Mouse (Mus musculus): ENCODE measurements around the gene Gm49355. TPM values are rescaled to one million over a fixed set of nuclear protein-coding genes. Genes with fewer than 3 reads are reported as not detected.

Gene Gm49355
- polyA plus RNA-seq, 1 experiment from 2014 or later, result 0.08 TPM

DNA sequence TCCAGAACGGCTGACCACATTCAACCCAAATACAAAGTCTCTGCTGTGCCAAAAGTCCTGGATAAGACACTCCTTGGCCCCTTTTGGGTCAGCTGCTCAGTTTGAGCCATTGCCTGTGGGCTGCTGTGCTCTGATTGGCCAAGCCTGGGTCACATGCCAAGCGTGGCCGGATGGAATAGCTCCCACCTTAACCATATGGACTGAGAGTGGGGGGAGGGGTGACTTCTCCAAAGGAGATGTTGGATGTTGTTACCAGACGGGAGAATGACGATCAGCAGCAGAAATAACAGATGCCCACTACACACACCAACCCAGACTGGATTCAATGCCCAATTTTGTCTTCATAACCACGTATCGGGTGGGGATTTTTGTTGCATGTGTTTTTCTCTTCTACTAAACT, 51.1 kb downstream of the Gm49355 start:
- Histone ChIP-seq H3K4me3 (no peak overlapping the region), H3K27me3 (peaks cover 66% of the 10 kb centered on the region), H3K4me2 (replicated peaks) (no peak overlapping the region), H3K27ac (no peak overlapping the region), H3K4me1 (no peaks in the 10 kb centered on the region), H3K9ac (no peak overlapping the region), H3K36me3 (no peaks in the 10 kb centered on the region), H3K9me3 (no peaks in the 10 kb centered on the region)
- ATAC-seq (ENCODE audit: insufficient number of reproducible peaks, insufficient read depth, low FRiP score, low TSS enrichment), result no peak
- WGBS, result 41% methylated on average over 7 of the region's 7 CpGs

DNA sequence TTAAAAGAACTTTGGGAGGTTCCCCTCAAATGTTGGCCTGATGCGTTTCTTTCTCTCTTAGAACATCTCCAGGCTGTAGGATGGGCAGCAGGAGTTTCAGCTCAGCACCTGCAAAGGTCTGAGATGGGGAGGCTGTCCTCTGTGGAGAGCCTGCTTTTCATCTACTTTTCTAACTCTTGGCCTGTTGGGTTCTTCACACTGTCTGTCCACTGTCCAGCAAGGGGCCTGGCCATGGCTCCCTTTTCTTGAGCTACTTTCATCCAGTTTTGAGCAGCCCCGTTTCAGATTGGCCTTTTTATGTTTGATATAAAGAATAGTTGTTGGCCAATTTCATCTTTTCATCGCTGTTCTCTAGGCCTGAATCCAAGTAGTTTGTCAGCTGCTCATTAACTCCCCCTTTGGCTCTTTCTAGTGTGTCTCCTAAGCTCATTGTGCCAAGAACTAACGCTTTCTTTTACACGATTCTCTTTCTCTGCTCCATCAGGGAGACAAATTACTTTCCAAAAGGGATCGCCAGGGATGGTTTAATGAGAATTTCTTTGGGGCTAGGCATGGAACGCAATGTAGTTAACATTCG, 53.7 kb downstream of the Gm49355 start:
- 0 out of 2 replicates have a peak, but pooled peaks cover 5% of the 10 kb centered on the region for H3K4me1 ChIP-seq

GRCm38 (mm10) chr14:12337998-12338809, 54.4 kb downstream of the Gm49355 start:
- no peak overlapping the region for H3K9ac ChIP-seq
- under 1% methylated on average over 16 of the region's 16 CpGs for WGBS
- H3K27ac ChIP-seq, result no peak overlapping the region
- no peak for ATAC-seq (ENCODE audit: insufficient number of reproducible peaks, insufficient read depth, low FRiP score, low TSS enrichment)
- no peaks in the 10 kb centered on the region for H3K9me3 ChIP-seq
- no peak overlapping the region for H3K4me3 ChIP-seq
- no peak overlapping the region for H3K4me2 ChIP-seq (replicated peaks)
- no peaks in the 10 kb centered on the region for H3K36me3 ChIP-seq
- H3K4me1 ChIP-seq, result 0 out of 2 replicates have a peak, but pooled peaks cover 5% of the 10 kb centered on the region
- H3K27me3 ChIP-seq, result peaks cover 94% of the 10 kb centered on the region

More for the DNA sequence above, 53.7 kb downstream of the Gm49355 start:
- ATAC-seq (ENCODE audit: insufficient number of reproducible peaks, insufficient read depth, low FRiP score, low TSS enrichment), result no peak
- 3% methylated on average over 8 of the region's 8 CpGs for WGBS
- H3K36me3 ChIP-seq, result no peaks in the 10 kb centered on the region
- no peaks in the 10 kb centered on the region for H3K9me3 ChIP-seq
- H3K27me3 ChIP-seq, result peaks cover 90% of the 10 kb centered on the region
- H3K9ac ChIP-seq, result no peak overlapping the region
- no peak overlapping the region for H3K4me3 ChIP-seq
- no peak overlapping the region for H3K27ac ChIP-seq
- H3K4me2 ChIP-seq (replicated peaks), result no peak overlapping the region

- Histone ChIP-seq H3K4me3 (no peak overlapping the region), H3K4me2 (replicated peaks) (no peak overlapping the region), H3K9ac (no peak overlapping the region), H3K4me1 (0 out of 2 replicates have a peak, but pooled peaks cover 5% of the 10 kb centered on the region), H3K27ac (no peak overlapping the region), H3K27me3 (peaks cover 94% of the 10 kb centered on the region), H3K9me3 (no peaks in the 10 kb centered on the region), H3K36me3 (no peaks in the 10 kb centered on the region)
- 1% methylated on average over 10 of the region's 10 CpGs for WGBS
- no peak for ATAC-seq (ENCODE audit: insufficient number of reproducible peaks, insufficient read depth, low FRiP score, low TSS enrichment)
Measured at GRCm38 (mm10) chr14:12338811-12339565, 55.2 kb downstream of the Gm49355 start.

DNA sequence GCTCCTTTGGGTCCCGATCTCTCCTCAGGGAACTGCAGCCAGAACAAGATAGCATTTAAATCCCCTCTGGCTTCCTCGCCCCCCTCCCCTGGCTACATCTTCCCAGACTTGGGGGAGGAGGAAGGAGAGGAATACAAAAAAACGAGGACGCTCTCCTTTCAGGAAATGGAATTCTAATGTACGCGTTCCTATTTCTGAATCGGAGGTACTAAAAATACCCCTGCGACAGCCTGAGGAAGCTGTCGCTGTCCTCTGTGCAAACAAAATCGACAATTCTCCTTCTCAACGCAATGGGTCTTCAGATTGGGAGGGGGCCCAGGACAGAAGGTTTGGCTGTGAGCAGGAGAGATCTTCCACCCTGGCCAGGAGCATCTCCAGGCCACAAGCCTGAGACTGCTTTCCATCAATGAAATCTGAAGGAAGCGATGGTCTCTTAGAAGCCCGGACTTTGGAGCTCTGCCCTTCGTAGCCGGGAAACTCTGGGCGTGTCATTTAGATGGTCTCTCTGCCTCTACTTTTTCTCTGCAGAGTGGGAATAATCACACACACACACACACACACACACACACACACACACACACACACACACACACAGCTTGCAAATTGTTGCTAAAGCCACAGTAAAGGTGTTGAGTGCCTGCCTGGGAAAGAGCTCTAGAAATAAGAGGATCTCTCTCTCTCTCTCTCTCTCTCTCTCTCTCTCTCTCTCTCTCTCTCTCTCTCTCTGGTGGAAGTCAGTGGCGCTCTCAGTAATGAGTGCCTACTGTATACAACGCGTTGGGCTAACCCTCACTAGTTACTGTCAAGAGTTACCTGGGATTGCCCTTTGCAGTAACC, 56.7 kb downstream of the Gm49355 start:
- H3K27ac ChIP-seq, result no peak overlapping the region
- H3K9ac ChIP-seq, result no peak overlapping the region
- no peaks in the 10 kb centered on the region for H3K36me3 ChIP-seq
- peaks cover 19% of the 10 kb centered on the region for H3K4me1 ChIP-seq
- no peak for ATAC-seq (ENCODE audit: insufficient number of reproducible peaks, insufficient read depth, low FRiP score, low TSS enrichment)
- H3K4me2 ChIP-seq (replicated peaks), result no peak overlapping the region
- no peak overlapping the region for H3K4me3 ChIP-seq
- no peaks in the 10 kb centered on the region for H3K9me3 ChIP-seq
- WGBS, result under 1% methylated on average over 19 of the region's 19 CpGs
- H3K27me3 ChIP-seq, result peaks cover 94% of the 10 kb centered on the region

- H3K4me1 ChIP-seq, result peaks cover 20% of the 10 kb centered on the region
- H3K27me3 ChIP-seq, result peaks cover 94% of the 10 kb centered on the region
- ATAC-seq (ENCODE audit: insufficient number of reproducible peaks, insufficient read depth, low FRiP score, low TSS enrichment), result no peak
- H3K9me3 ChIP-seq, result no peaks in the 10 kb centered on the region
- H3K9ac ChIP-seq, result no peak overlapping the region
- no peaks in the 10 kb centered on the region for H3K36me3 ChIP-seq
- WGBS, result under 1% methylated on average over 42 of the region's 42 CpGs
- H3K4me3 ChIP-seq, result no peak overlapping the region
- H3K27ac ChIP-seq, result no peak overlapping the region
- H3K4me2 ChIP-seq (replicated peaks), result peak overlapping the region; percentile 26; the same call in 1 of the 2 replicates
Measured at GRCm38 (mm10) chr14:12341075-12341788, 57.5 kb downstream of the Gm49355 start.

DNA sequence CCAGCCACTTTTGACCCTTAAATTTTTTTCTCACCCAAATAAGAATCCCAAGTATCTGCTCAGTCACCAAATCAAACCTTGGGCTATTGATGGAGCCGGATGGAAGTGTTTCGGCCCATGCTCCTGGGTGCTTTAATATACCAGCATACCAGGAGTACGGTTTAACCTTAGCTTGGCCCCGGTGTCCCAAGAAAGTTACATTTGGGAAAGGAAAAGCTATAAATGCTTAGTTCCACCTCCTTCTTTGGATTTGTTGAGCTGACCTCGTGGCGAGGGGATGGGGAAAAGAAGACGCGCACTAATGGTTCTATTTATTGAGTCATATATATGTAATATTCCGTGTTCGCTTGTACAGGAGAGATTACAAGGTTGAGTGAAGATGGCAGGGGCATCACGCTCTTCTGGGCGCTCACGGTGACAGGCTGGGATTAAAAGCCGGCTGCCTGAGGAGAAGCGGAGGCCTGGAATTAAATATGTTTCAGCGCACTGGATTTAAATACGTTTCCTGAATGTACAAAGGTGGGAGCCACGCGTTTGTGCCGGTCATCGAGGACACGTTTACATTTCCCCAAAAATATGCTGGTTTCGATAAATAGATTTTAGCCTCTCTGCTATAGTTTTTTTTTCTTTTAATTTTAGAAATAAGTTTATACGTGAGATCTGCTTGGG, 58.1 kb downstream of the Gm49355 start:
- no peak for ATAC-seq (ENCODE audit: insufficient number of reproducible peaks, insufficient read depth, low FRiP score, low TSS enrichment)
- Histone ChIP-seq H3K4me3 (no peak overlapping the region), H3K4me2 (replicated peaks) (no peak overlapping the region), H3K27me3 (peaks cover 94% of the 10 kb centered on the region), H3K27ac (no peak overlapping the region), H3K4me1 (peaks cover 20% of the 10 kb centered on the region), H3K9ac (no peak overlapping the region), H3K36me3 (no peaks in the 10 kb centered on the region), H3K9me3 (no peaks in the 10 kb centered on the region)
- 2% methylated on average over 24 of the region's 24 CpGs for WGBS

DNA sequence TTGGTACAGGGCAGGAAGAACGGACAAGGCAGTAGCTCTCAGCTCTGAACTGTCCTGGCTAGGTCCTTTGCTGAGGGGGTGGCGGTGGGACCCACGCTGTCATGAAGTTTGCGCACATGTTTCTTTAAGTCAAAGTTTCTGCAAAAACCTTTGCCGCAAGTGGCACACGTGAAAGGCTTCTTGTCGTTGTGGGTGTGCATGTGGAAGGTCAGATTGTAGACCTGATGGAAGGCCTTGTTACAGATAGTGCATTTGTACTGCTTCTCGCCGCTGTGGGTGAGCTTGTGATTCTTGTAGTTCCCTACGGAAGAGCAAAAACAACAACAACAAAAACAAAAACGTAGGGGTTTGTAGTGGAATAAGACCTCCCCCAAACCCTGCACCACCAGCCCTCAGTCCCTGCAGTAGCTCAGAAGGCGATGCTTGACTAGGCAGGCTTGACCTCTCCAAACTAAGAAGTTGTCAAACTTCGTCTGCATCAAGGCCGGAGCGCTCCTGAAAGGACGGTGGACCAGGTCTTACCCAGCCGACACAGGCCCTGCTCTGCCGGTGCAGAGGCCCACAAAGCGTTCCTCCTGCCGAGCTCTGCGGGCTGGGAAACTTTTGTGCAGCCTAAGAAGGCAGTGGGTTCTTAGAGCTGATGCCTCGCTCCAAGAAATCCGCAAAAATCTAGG, 58.8 kb downstream of the Gm49355 start:
- H3K27me3 ChIP-seq, result peaks cover 94% of the 10 kb centered on the region

GRCm38 (mm10) chr14:12343451-12343941, 59.7 kb downstream of the Gm49355 start:
- no peak overlapping the region for H3K9ac ChIP-seq
- H3K36me3 ChIP-seq, result no peaks in the 10 kb centered on the region
- peaks cover 94% of the 10 kb centered on the region for H3K27me3 ChIP-seq
- 0 out of 2 replicates have a peak overlapping the region, but pooled peaks have one; percentile 9 for H3K4me3 ChIP-seq
- 1% methylated on average over 20 of the region's 20 CpGs for WGBS
- peaks cover 20% of the 10 kb centered on the region for H3K4me1 ChIP-seq
- H3K27ac ChIP-seq, result no peak overlapping the region
- H3K4me2 ChIP-seq (replicated peaks), result no peak overlapping the region
- no peaks in the 10 kb centered on the region for H3K9me3 ChIP-seq
- no peak for ATAC-seq (ENCODE audit: insufficient number of reproducible peaks, insufficient read depth, low FRiP score, low TSS enrichment)

More for the DNA sequence above, 58.8 kb downstream of the Gm49355 start:
- Histone ChIP-seq H3K9me3 (no peaks in the 10 kb centered on the region), H3K4me1 (peaks cover 20% of the 10 kb centered on the region), H3K4me2 (replicated peaks) (no peak overlapping the region), H3K36me3 (no peaks in the 10 kb centered on the region), H3K4me3 (no peak overlapping the region), H3K27ac (no peak overlapping the region), H3K9ac (no peak overlapping the region)
- ATAC-seq (ENCODE audit: insufficient number of reproducible peaks, insufficient read depth, low FRiP score, low TSS enrichment), result no peak
- 2% methylated on average over 23 of the region's 23 CpGs for WGBS
